Mouse (Mus musculus) CD8-positive naive resting alpha-beta T cell, adult 2 months (primary cell): ENCODE results near the gene Pard3b.

Experiments used
- DNase-seq, 2 experiments: peaks; one replicate each; pipeline ENCODE4 v3.0.0; 2022; ENCODE audit warnings: low read depth in 2 of 2, low spot score in 2 of 2

Gene Pard3b

GRCm38 (mm10) chr1:62436304-62436703, 797.7 kb downstream of the Pard3b start:
- DNase-seq: no peak

GRCm38 (mm10) chr1:62437493-62437892, 798.9 kb downstream of the Pard3b start:
- DNase-seq: no peak

GRCm38 (mm10) chr1:62444406-62444805, 805.8 kb downstream of the Pard3b start:
- DNase-seq: no peak

GRCm38 (mm10) chr1:62446818-62447217, 808.2 kb downstream of the Pard3b start:
- no peak for DNase-seq

GRCm38 (mm10) chr1:62449193-62449875, 810.7 kb downstream of the Pard3b start:
- DNase-seq: no peak

GRCm38 (mm10) chr1:62465536-62465935, 826.9 kb downstream of the Pard3b start:
- no peak for DNase-seq

GRCm38 (mm10) chr1:62466544-62466943, 827.9 kb downstream of the Pard3b start:
- no peak for DNase-seq

GRCm38 (mm10) chr1:62483059-62483458, 844.4 kb downstream of the Pard3b start:
- no peak for DNase-seq

GRCm38 (mm10) chr1:62488871-62489270, 850.2 kb downstream of the Pard3b start:
- no peak for DNase-seq

GRCm38 (mm10) chr1:62499146-62499545, 860.5 kb downstream of the Pard3b start:
- DNase-seq: no peak

- DNase-seq: no peak
Observed at GRCm38 (mm10) chr1:62510501-62510900, 871.9 kb downstream of the Pard3b start.

GRCm38 (mm10) chr1:62511681-62512080, 873.1 kb downstream of the Pard3b start:
- no peak for DNase-seq

GRCm38 (mm10) chr1:62518621-62519213, 880.1 kb downstream of the Pard3b start:
- DNase-seq: no peak

GRCm38 (mm10) chr1:62521368-62521767, 882.7 kb downstream of the Pard3b start:
- DNase-seq: no peak

GRCm38 (mm10) chr1:62522761-62523160, 884.1 kb downstream of the Pard3b start:
- no peak for DNase-seq

- DNase-seq: no peak
Observed at GRCm38 (mm10) chr1:62527788-62528187, 889.2 kb downstream of the Pard3b start.

GRCm38 (mm10) chr1:62529941-62530340, 891.3 kb downstream of the Pard3b start:
- no peak for DNase-seq

GRCm38 (mm10) chr1:62532426-62533126, 894.0 kb downstream of the Pard3b start:
- DNase-seq: no peak

- no peak for DNase-seq
Observed at GRCm38 (mm10) chr1:62548953-62549352, 910.3 kb downstream of the Pard3b start.

- no peak for DNase-seq
Observed at GRCm38 (mm10) chr1:62550546-62550945, 911.9 kb downstream of the Pard3b start.

GRCm38 (mm10) chr1:62551516-62551915, 912.9 kb downstream of the Pard3b start:
- no peak for DNase-seq

GRCm38 (mm10) chr1:62555838-62556237, 917.2 kb downstream of the Pard3b start:
- DNase-seq: no peak
